Mouse (Mus musculus) CH12.LX (cell line): Measurements from ENCODE around the gene Dclre1b. TPM values are rescaled to one million over a fixed set of nuclear protein-coding genes. Genes with fewer than 3 reads are reported as not detected.

Experiments used
- DNase-seq: peaks from one replicate; pipeline ENCODE4 v3.0.0-alpha.2; 2013; ENCODE audit errors: extremely low read depth
- H3K27ac ChIP-seq: 2 replicates; pipeline ENCODE4 v1.5.1; 2012; ENCODE audit warnings: low read depth, mild to moderate bottlenecking, control low read depth, moderate library complexity; ENCODE audit not compliant: insufficient read depth
- H3K27me3 ChIP-seq: replicated peaks from 2 replicates; pipeline ENCODE3; 2012; ENCODE audit warnings: inconsistent platforms
- H3K36me3 ChIP-seq, 2 experiments: replicated peaks in 1 of 2; 2 replicates each; pipeline versions ENCODE3 to v1.6.1; 2012; ENCODE audit warnings: inconsistent platforms in 1 of 2, low read length in 1 of 2, mild to moderate bottlenecking in 1 of 2, mixed read lengths in 1 of 2, moderate library complexity in 1 of 2; ENCODE audit not compliant: control insufficient read depth in 1 of 2, insufficient read depth in 1 of 2
- H3K4me1 ChIP-seq, 2 experiments: 2 replicates each; pipeline ENCODE4 v1.6.1; 2012; ENCODE audit warnings: inconsistent platforms in 1 of 2, moderate library complexity in 1 of 2; ENCODE audit not compliant: insufficient read depth in 2 of 2, control insufficient read depth in 1 of 2
- H3K4me2 ChIP-seq: 2 replicates; pipeline ENCODE4 v1.6.1; 2012; ENCODE audit warnings: low read depth, mild to moderate bottlenecking, control low read depth; ENCODE audit not compliant: poor library complexity, insufficient read depth, severe bottlenecking
- H3K4me3 ChIP-seq, 3 experiments: fragments of 150-350 bp in 1 of 3; sonication (generic) in 1 of 3; replicated peaks in 1 of 3; 2 replicates each; pipeline versions ENCODE3 to v1.5.1; 2011 to 2012; ENCODE audit warnings: low read depth in 2 of 3, low read length in 2 of 3, mild to moderate bottlenecking in 2 of 3, moderate library complexity in 2 of 3, control low read depth in 1 of 3, improper control_type of control experiment in 1 of 3, inconsistent platforms in 1 of 3, mixed read lengths in 1 of 3; ENCODE audit not compliant: poor library complexity in 1 of 3
- H3K79me2 ChIP-seq: replicated peaks from 2 replicates; pipeline ENCODE4 v1.6.1; 2012; ENCODE audit warnings: mild to moderate bottlenecking, moderate library complexity; ENCODE audit not compliant: control insufficient read depth, poor library complexity, insufficient read depth, severe bottlenecking; ENCODE audit errors: extremely low read depth
- H3K9ac ChIP-seq: 2 replicates; pipeline ENCODE4 v1.6.1; 2012; ENCODE audit warnings: low read depth, mild to moderate bottlenecking, control low read depth, moderate library complexity; ENCODE audit not compliant: insufficient read depth
- H3K9me3 ChIP-seq: replicated peaks from 2 replicates; pipeline ENCODE3; 2012; ENCODE audit warnings: low read length, inconsistent platforms, mixed read lengths
- BHLHE40 ChIP-seq: IDR thresholded peaks from 2 replicates; pipeline ENCODE4 v1.6.1; 2011; ENCODE audit warnings: mild to moderate bottlenecking, low read depth, low read length, improper control_type of control experiment
- CHD1 ChIP-seq: IDR thresholded peaks from 2 replicates; pipeline ENCODE4 v1.6.1; 2012; ENCODE audit warnings: low read depth, low read length, improper control_type of control experiment, inconsistent platforms
- CHD2 ChIP-seq: IDR thresholded peaks from 2 replicates; pipeline ENCODE4 v1.6.1; 2011; ENCODE audit warnings: low read length, improper control_type of control experiment
- E2F4 ChIP-seq: IDR thresholded peaks from 2 replicates; pipeline ENCODE4 v1.6.1; 2011; ENCODE audit warnings: low read depth, low read length, improper control_type of control experiment; ENCODE audit not compliant: insufficient replicate concordance
- ELF1 ChIP-seq: IDR thresholded peaks from 2 replicates; pipeline ENCODE4 v1.6.1; 2014; ENCODE audit warnings: low read depth, mild to moderate bottlenecking, inconsistent platforms, low read length, improper control_type of control experiment
- ETS1 ChIP-seq: conservative IDR thresholded peaks from 2 replicates; pipeline ENCODE4 v1.6.1; 2012; ENCODE audit warnings: low read depth, mild to moderate bottlenecking, inconsistent platforms, low read length, improper control_type of control experiment, moderate library complexity
- GABPA ChIP-seq: IDR thresholded peaks from 2 replicates; pipeline ENCODE4 v1.6.1; 2012; ENCODE audit warnings: low read depth, low read length, improper control_type of control experiment, inconsistent platforms; ENCODE audit not compliant: insufficient replicate concordance
- HCFC1 ChIP-seq: IDR thresholded peaks from 2 replicates; pipeline ENCODE4 v1.6.1; 2012; ENCODE audit warnings: low read depth, mild to moderate bottlenecking, inconsistent platforms, low read length, improper control_type of control experiment
- JUN ChIP-seq: IDR thresholded peaks from 2 replicates; pipeline ENCODE4 v1.6.1; 2011; ENCODE audit warnings: low read depth, mild to moderate bottlenecking, low read length, improper control_type of control experiment, moderate library complexity; ENCODE audit not compliant: insufficient read depth
- JUND ChIP-seq: conservative IDR thresholded peaks from 2 replicates; pipeline ENCODE4 v1.6.1; 2011; ENCODE audit warnings: low read depth, low read length, improper control_type of control experiment
- MAFK ChIP-seq: IDR thresholded peaks from 2 replicates; pipeline ENCODE4 v1.6.1; 2011; ENCODE audit warnings: low read length, improper control_type of control experiment; ENCODE audit not compliant: insufficient replicate concordance
- MEF2A ChIP-seq: IDR thresholded peaks from 2 replicates; pipeline ENCODE4 v1.6.1; 2014; ENCODE audit warnings: low read depth, mild to moderate bottlenecking, inconsistent platforms, low read length, improper control_type of control experiment, borderline replicate concordance
- MXI1 ChIP-seq: IDR thresholded peaks from 2 replicates; pipeline ENCODE4 v1.6.1; 2011; ENCODE audit warnings: mild to moderate bottlenecking, low read depth, low read length, improper control_type of control experiment
- MYC ChIP-seq: IDR thresholded peaks from 2 replicates; pipeline ENCODE4 v1.6.1; 2011; ENCODE audit warnings: low read depth, mild to moderate bottlenecking, improper control_type of control experiment, low read length
- NELFE ChIP-seq: IDR thresholded peaks from 2 replicates; pipeline ENCODE4 v1.6.1; 2011; ENCODE audit warnings: low read depth, low read length, improper control_type of control experiment
- NRF1 ChIP-seq: IDR thresholded peaks from 2 replicates; pipeline ENCODE4 v1.6.1; 2014; ENCODE audit warnings: low read depth, mild to moderate bottlenecking, inconsistent platforms, low read length, improper control_type of control experiment, moderate library complexity
- PAX5 ChIP-seq: IDR thresholded peaks from 2 replicates; pipeline ENCODE4 v1.6.1; 2012; ENCODE audit warnings: low read length, inconsistent platforms, mixed read lengths
- POLR2A ChIP-seq: IDR thresholded peaks from 2 replicates; pipeline ENCODE4 v1.6.1; 2011; ENCODE audit warnings: low read depth, mild to moderate bottlenecking, improper control_type of control experiment, low read length
- RAD21 ChIP-seq: IDR thresholded peaks from 2 replicates; pipeline ENCODE4 v1.6.1; 2011; ENCODE audit warnings: low read depth, mild to moderate bottlenecking, low read length, improper control_type of control experiment, moderate library complexity
- SMC3 ChIP-seq: IDR thresholded peaks from 2 replicates; pipeline ENCODE4 v1.6.1; 2011; ENCODE audit warnings: low read depth, low read length, improper control_type of control experiment
- TCF12 ChIP-seq: IDR thresholded peaks from 2 replicates; pipeline ENCODE4 v1.6.1; 2014; ENCODE audit warnings: low read depth, mild to moderate bottlenecking, inconsistent platforms, low read length, improper control_type of control experiment
- USF1 ChIP-seq: IDR thresholded peaks from 2 replicates; pipeline ENCODE4 v1.6.1; 2014; ENCODE audit warnings: low read depth, mild to moderate bottlenecking, inconsistent platforms, low read length, improper control_type of control experiment
- USF2 ChIP-seq: conservative IDR thresholded peaks from 2 replicates; pipeline ENCODE4 v1.6.1; 2011; ENCODE audit warnings: low read depth, low read length, improper control_type of control experiment
- ZC3H11A ChIP-seq: IDR thresholded peaks from 2 replicates; pipeline ENCODE4 v1.6.1; 2012; ENCODE audit warnings: low read depth, mild to moderate bottlenecking, inconsistent platforms, low read length, improper control_type of control experiment
- ZKSCAN1 ChIP-seq: IDR thresholded peaks from 2 replicates; pipeline ENCODE4 v1.6.1; 2012; ENCODE audit warnings: low read depth, inconsistent platforms, low read length, improper control_type of control experiment, borderline replicate concordance
- ZNF384 ChIP-seq: IDR thresholded peaks from 2 replicates; pipeline ENCODE4 v1.6.1; 2012; ENCODE audit warnings: low read depth, low read length, improper control_type of control experiment, inconsistent platforms
- dilution Hi-C: fragments of 300-500 bp; cut with MboI; formaldehyde crosslinking; loops from 2 replicates; pipeline ENCODE4 v1.14.3; 2020; ENCODE audit warnings: low sequenced_read_pairs; ENCODE audit not compliant: extremely low pct_unique_long_range_greater_than_20kb, extremely low pct_ligation_motif_present
- in situ Hi-C: fragments of 300-500 bp; cut with MboI; formaldehyde crosslinking; loops from 3 replicates; pipeline ENCODE4 v1.14.3; 2019; ENCODE audit warnings: low sequenced_read_pairs, low pct_ligation_motif_present, low pct_unique_long_range_greater_than_20kb, mixed read lengths
- polyA plus RNA-seq: library from polyadenylated mRNA; unstranded; fragments of >175 nt; gene quantifications from 2 replicates; pipeline ENCODE4 v1.2.1, GENCODE M21; 2012; ENCODE audit warnings: low read depth; ENCODE audit not compliant: insufficient read length
- total RNA-seq, 2 experiments: library from RNA; depleted of rRNA; stranded (reverse); fragments of 300-350 nt in 1 of 2; fragments of >200 nt in 1 of 2; gene quantifications; 2 replicates each; pipeline ENCODE4 v1.2.3; 2012 to 2014

The Dclre1b gene
- total and polyA plus RNA-seq, 3 experiments: 10.2 to 32.2 (median 16.7) TPM

DNA sequence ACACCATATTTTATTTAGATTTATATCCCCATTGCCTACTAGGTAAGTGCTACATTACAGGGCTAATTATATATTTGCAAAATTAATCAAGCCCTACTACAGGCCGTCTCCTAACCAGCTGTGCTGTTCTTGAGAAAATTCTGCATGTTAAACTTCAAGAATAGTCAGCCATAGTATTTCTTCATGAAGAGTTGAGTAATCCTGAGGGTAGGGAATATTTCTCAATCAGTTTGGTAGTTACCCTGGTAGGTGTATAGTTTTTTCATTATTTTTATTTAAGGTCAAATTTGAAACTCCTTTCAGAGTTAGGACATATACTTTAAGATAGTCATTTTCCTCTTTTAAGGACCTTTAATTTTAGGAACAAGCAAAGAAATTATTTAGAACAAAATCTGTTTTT is 3.6 kb downstream of the Dclre1b start:
- Histone ChIP-seq H3K4me2 (no peak overlapping the region), H3K36me3 (peaks cover 24 to 43% of the 10 kb centered on the region in 2 experiments), H3K27me3 (no peaks in the 10 kb centered on the region), H3K9ac (no peak overlapping the region), H3K9me3 (no peaks in the 10 kb centered on the region), H3K79me2 (peaks cover 47% of the 10 kb centered on the region), H3K27ac (no peak overlapping the region), H3K4me1 (peaks cover 21 to 76% of the 10 kb centered on the region in 2 experiments; a peak in 3 of 4 replicates), H3K4me3 (no peak overlapping the region)
- TF ChIP-seq PAX5: no peak
- TF ChIP-seq ETS1: no peak
- no peak for TF ChIP-seq CHD2
- no peak for TF ChIP-seq ZKSCAN1
- no peak for TF ChIP-seq JUN
- TF ChIP-seq BHLHE40: no peak
- no peak for TF ChIP-seq MAFK
- TF ChIP-seq SMC3: no peak
- TF ChIP-seq ELF1: no peak
- TF ChIP-seq ZNF384: no peak
- TF ChIP-seq RAD21: no peak
- TF ChIP-seq MXI1: no peak
- no peak for TF ChIP-seq MEF2A
- no peak for TF ChIP-seq TCF12
- no peak for TF ChIP-seq JUND
- DNase-seq: no peak
- dilution Hi-C loops (no loop called here), in situ Hi-C loops (no loop called here)

DNA sequence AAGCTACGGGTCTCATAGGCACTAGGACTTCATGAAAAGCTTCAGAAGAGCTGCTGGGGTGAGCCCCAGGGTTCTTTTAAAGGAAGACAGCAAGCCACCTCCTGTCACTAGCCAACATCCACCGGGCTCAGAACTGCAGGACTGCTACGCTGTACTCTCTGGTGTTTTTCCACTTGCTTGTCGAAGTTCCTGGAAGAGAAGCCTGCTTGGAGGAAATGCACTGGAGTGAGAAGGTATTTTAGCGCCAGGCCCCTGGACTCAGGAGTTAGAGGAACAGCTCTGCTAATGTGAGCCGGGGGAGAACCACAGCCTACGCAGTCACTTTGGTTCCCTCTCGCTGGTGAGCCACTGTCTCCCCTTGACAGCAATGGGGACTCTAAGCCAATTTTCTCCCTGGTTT is 6.4 kb downstream of the Dclre1b start:
- no peak overlapping the region for H3K4me3 ChIP-seq
- peaks cover 22 to 78% of the 10 kb centered on the region in 2 experiments; a peak in 3 of 4 replicates for H3K4me1 ChIP-seq
- peak overlapping the region; percentile 30; the same call in 1 of the 2 replicates for H3K9ac ChIP-seq
- H3K27ac ChIP-seq: peak overlapping the region; percentile 74
- H3K9me3 ChIP-seq: no peaks in the 10 kb centered on the region
- H3K4me2 ChIP-seq: peak overlapping the region; percentile 53; the same call in 1 of the 2 replicates
- no peaks in the 10 kb centered on the region for H3K27me3 ChIP-seq
- peaks cover 24 to 43% of the 10 kb centered on the region in 2 experiments for H3K36me3 ChIP-seq
- dilution Hi-C loops: no loop called here
- TF ChIP-seq MXI1 (no peak), MAFK (no peak), NRF1 (no peak), USF1 (no peak), CHD1 (no peak), USF2 (no peak), POLR2A (no peak), ZC3H11A (no peak), HCFC1 (no peak), E2F4 (no peak), MYC (no peak), GABPA (no peak), ZKSCAN1 (no peak), PAX5 (no peak), ELF1 (no peak), BHLHE40 (no peak), NELFE (no peak)
- in situ Hi-C loops: no loop called here
- peaks cover 26% of the 10 kb centered on the region for H3K79me2 ChIP-seq
- DNase-seq: no peak
